In genomic region chr1:182096707-182097106, GRCm38 (mm10) we compare ENCODE assay signal across 21 mouse cellular contexts. TPM values are rescaled to one million over a fixed set of nuclear protein-coding genes. Genes with fewer than 3 reads are reported as not detected.
A peak's percentile ranks its signal among the peaks of the same experiment; 100 is the strongest.
DNase-seq lines count a peak whose midpoint lies in the region; ATAC-seq and TF ChIP-seq lines count a peak whose summit lies in the region.
"Had no signal": no experiment of that assay in that cellular context is flagged by ENCODE, and none has a peak within 500 bp of the region (broad histone marks: within the 10 kb centered on the region; RNA-seq: fewer than 3 reads in every experiment).

No protein-coding gene starts in this region.

- no peak overlapping the region for H3K4me2 ChIP-seq in heart, embryonic 16.5 days (ENCODE audit: low read depth, low read length)
- no peak overlapping the region for H3K4me2 ChIP-seq in heart, embryonic 11.5 days
- H3K4me2 ChIP-seq in stomach, postnatal 0 days (replicated peaks; ENCODE audit: low read depth): no peak overlapping the region
- H3K4me2 ChIP-seq: embryonic facial prominence, embryonic 12.5 days; forebrain, embryonic 15.5 days; heart, embryonic 15.5 days; hindbrain, embryonic 14.5 days had no signal

- DNase-seq in testis, postnatal 10 days (ENCODE audit: low spot score): no peak
- DNase-seq in adipocyte (ENCODE audit: low spot score): peak; percentile 46
- peak; percentile 41 for DNase-seq in stomach, postnatal 0 days (ENCODE audit: low spot score)
- no peak for DNase-seq in ovary, postnatal 10 days (ENCODE audit: low spot score)
- DNase-seq: adrenal gland, adult 8-10 months; cerebellum, adult 11 months; cerebellum, adult 8-10 months; cerebellum, postnatal 25 days; gastrocnemius, postnatal 36 days; heart, adult 18-20 months had no signal

- H3K9me3 ChIP-seq in heart, embryonic 16.5 days (replicated peaks; ENCODE audit: control insufficient read depth, low read length): no peaks in the 10 kb centered on the region
- no peaks in the 10 kb centered on the region for H3K9me3 ChIP-seq in heart, embryonic 11.5 days (replicated peaks; ENCODE audit: control insufficient read depth, low read length)
- H3K9me3 ChIP-seq in stomach, postnatal 0 days (ENCODE audit: control insufficient read depth, low read length): no peaks in the 10 kb centered on the region
- H3K9me3 ChIP-seq: embryonic facial prominence, embryonic 12.5 days; forebrain, embryonic 15.5 days; heart, embryonic 10.5 days; heart, embryonic 15.5 days; hindbrain, embryonic 10.5 days had no signal

- TF ChIP-seq CTCF in testis, adult 2 months (IDR thresholded peaks at IDR 0.05; ENCODE audit: control insufficient read depth, insufficient read depth, insufficient replicate concordance, low read depth, low read length): no peak
- no peak for TF ChIP-seq CTCF in stomach, postnatal 0 days (IDR thresholded peaks at IDR 0.05; ENCODE audit: low read depth)

- H3K36me3 ChIP-seq in heart, embryonic 16.5 days (ENCODE audit: control insufficient read depth, insufficient read depth): no peaks in the 10 kb centered on the region
- H3K36me3 ChIP-seq in heart, embryonic 11.5 days (ENCODE audit: control insufficient read depth, insufficient read depth, low read length): no peaks in the 10 kb centered on the region
- no peaks in the 10 kb centered on the region for H3K36me3 ChIP-seq in testis, adult 2 months (ENCODE audit: control insufficient read depth, insufficient read depth, low read length)
- H3K36me3 ChIP-seq in stomach, postnatal 0 days (ENCODE audit: control insufficient read depth, insufficient read depth, low read length): no peaks in the 10 kb centered on the region
- H3K36me3 ChIP-seq: embryonic facial prominence, embryonic 12.5 days; forebrain, embryonic 15.5 days; heart, embryonic 10.5 days; heart, embryonic 15.5 days; hindbrain, embryonic 10.5 days had no signal

- H3K4me3 ChIP-seq in heart, embryonic 16.5 days (ENCODE audit: low read length): no peak overlapping the region
- H3K4me3 ChIP-seq in heart, embryonic 11.5 days (ENCODE audit: low read depth, low read length): no peak overlapping the region
- no peak overlapping the region for H3K4me3 ChIP-seq in testis, adult 2 months (ENCODE audit: control insufficient read depth, low read depth, low read length)
- no peak overlapping the region for H3K4me3 ChIP-seq in stomach, postnatal 0 days (ENCODE audit: low read depth, low read length)
- H3K4me3 ChIP-seq: embryonic facial prominence, embryonic 12.5 days; forebrain, embryonic 15.5 days; heart, embryonic 10.5 days; heart, embryonic 15.5 days; hindbrain, embryonic 10.5 days had no signal

- ATAC-seq in heart, embryonic 16.5 days (replicated peaks; ENCODE audit: extremely low read depth, insufficient read depth, low FRiP score): no peak
- no peak for ATAC-seq in heart, embryonic 11.5 days (replicated peaks; ENCODE audit: insufficient number of reproducible peaks, low FRiP score, low TSS enrichment)
- no peak for ATAC-seq in stomach, postnatal 0 days (ENCODE audit: low FRiP score, low TSS enrichment)
- ATAC-seq: activated CD4-positive, CD25-positive, alpha-beta regulatory T cell, adult 4 months; forebrain, embryonic 15.5 days; Patski had no signal

- H3K27ac ChIP-seq in heart, embryonic 16.5 days (ENCODE audit: low read length): peak overlapping the region; percentile 48; the same call in 1 of the 2 replicates
- no peak overlapping the region for H3K27ac ChIP-seq in heart, embryonic 11.5 days (ENCODE audit: low read depth, low read length)
- H3K27ac ChIP-seq in testis, adult 2 months (ENCODE audit: control insufficient read depth, insufficient read depth, low read depth, low read length): 0 out of 2 replicates have a peak overlapping the region, but pooled peaks have one; percentile 16
- no peak overlapping the region for H3K27ac ChIP-seq in stomach, postnatal 0 days (replicated peaks)
- H3K27ac ChIP-seq: embryonic facial prominence, embryonic 12.5 days; forebrain, embryonic 15.5 days; heart, embryonic 10.5 days; heart, embryonic 15.5 days; hindbrain, embryonic 10.5 days; hindbrain, embryonic 14.5 days had no signal

- H3K4me1 ChIP-seq in heart, embryonic 16.5 days (ENCODE audit: control insufficient read depth, insufficient read depth, low read length): peaks cover 15% of the 10 kb centered on the region
- H3K4me1 ChIP-seq in heart, embryonic 11.5 days (ENCODE audit: control insufficient read depth, insufficient read depth, low read length): peaks cover 27% of the 10 kb centered on the region
- H3K4me1 ChIP-seq in testis, adult 2 months (ENCODE audit: control insufficient read depth, insufficient read depth, low read length): peaks cover 10% of the 10 kb centered on the region
- H3K4me1 ChIP-seq in stomach, postnatal 0 days (replicated peaks; ENCODE audit: control insufficient read depth, insufficient read depth): peaks cover 3% of the 10 kb centered on the region; the same call in 1 of the 2 replicates

- TF ChIP-seq POLR2A in testis, adult 2 months (IDR thresholded peaks at IDR 0.05; ENCODE audit: control insufficient read depth, low read depth, low read length): no peak

- no peaks in the 10 kb centered on the region for H3K27me3 ChIP-seq in heart, embryonic 16.5 days (ENCODE audit: control insufficient read depth, insufficient read depth, low read length)
- no peaks in the 10 kb centered on the region for H3K27me3 ChIP-seq in heart, embryonic 11.5 days (ENCODE audit: control insufficient read depth, insufficient read depth, low read length)
- H3K27me3 ChIP-seq in testis, adult 2 months (ENCODE audit: control insufficient read depth, insufficient read depth, low read length): no peaks in the 10 kb centered on the region
- no peaks in the 10 kb centered on the region for H3K27me3 ChIP-seq in stomach, postnatal 0 days (ENCODE audit: control insufficient read depth, insufficient read depth, low read length)
- H3K27me3 ChIP-seq: embryonic facial prominence, embryonic 12.5 days; forebrain, embryonic 15.5 days; heart, embryonic 15.5 days; Patski had no signal

- no peak overlapping the region for H3K9ac ChIP-seq in heart, embryonic 16.5 days (ENCODE audit: low read length)
- no peak overlapping the region; the same call in 1 of the 2 replicates for H3K9ac ChIP-seq in heart, embryonic 11.5 days (ENCODE audit: low read depth, low read length)
- no peak overlapping the region for H3K9ac ChIP-seq in stomach, postnatal 0 days (ENCODE audit: low read length)
- H3K9ac ChIP-seq: embryonic facial prominence, embryonic 12.5 days; forebrain, embryonic 15.5 days; heart, embryonic 15.5 days; hindbrain, embryonic 14.5 days had no signal

- no peak for TF ChIP-seq EP300 in stomach, postnatal 0 days (optimal IDR thresholded peaks at IDR 0.05)

- WGBS in heart, embryonic 16.5 days: 70% methylated on average over 5 of the region's 5 CpGs
- WGBS in heart, embryonic 11.5 days (ENCODE audit: insufficient replicate concordance): 75% methylated on average over 5 of the region's 5 CpGs
- WGBS in stomach, postnatal 0 days: 61% methylated on average over 5 of the region's 5 CpGs

RNA-seq across cellular contexts. Expression of gene Srp9, which starts 27.8 kb away (rescaled TPM):
- 85.9 and 111 TPM in 2 replicates for polyA plus RNA-seq in heart, embryonic 16.5 days (2015; fragmentation: Nextera tagmentation; extraction: Ambion mirVana)
- polyA plus RNA-seq in heart, embryonic 11.5 days (2014; fragmentation: Nextera tagmentation; extraction: Ambion mirVana): 122 and 124 TPM in 2 replicates
- polyA plus RNA-seq in testis, adult 2 months (2012; rRNA removed): 96.3 and 98.7 TPM in 2 replicates
- polyA plus RNA-seq in stomach, postnatal 0 days (2015; fragmentation: Nextera tagmentation; extraction: Ambion mirVana): 206 and 215 TPM in 2 replicates

Comparison
In these comparisons a context has a peak if more than half of its experiments do, and no peak if none do; other contexts are left out.
1. H3K27ac ChIP-seq: peak in heart, embryonic 16.5 days (single experiment) and testis, adult 2 months (single experiment); none in heart, embryonic 11.5 days (single experiment) and stomach, postnatal 0 days (single experiment).
2. DNase-seq: peak in adipocyte (single experiment) and stomach, postnatal 0 days (single experiment); none in testis, postnatal 10 days (single experiment) and ovary, postnatal 10 days (single experiment).